Mouse (Mus musculus) heart, adult 18-20 months (tissue): ENCODE data around the gene Cbl. TPM values are rescaled to one million over a fixed set of nuclear protein-coding genes. Genes with fewer than 3 reads are reported as not detected.

Experiments used
- DNase-seq, 2 experiments: peaks; one replicate each; pipeline ENCODE4 v3.0.0; 2021 to 2022; ENCODE audit warnings: mixed read lengths in 1 of 2
- long read RNA-seq, 2 experiments: library from polyadenylated mRNA; stranded (forward); transcript quantifications; one replicate each; pipeline ENCODE4 v2.0.0; 2021
- total RNA-seq, 2 experiments: library from RNA; stranded (reverse); gene quantifications; 2 replicates each; pipeline ENCODE4 v1.2.3; 2021

Cbl gene
- 10 to 100 TPM; 18.0 to 18.5 TPM for total RNA-seq
- long read RNA-seq, experiment 1, partial matches to known transcripts, result 3 of 3 reads
- long read RNA-seq, experiment 1, other reads (novel, unspliced or antisense), result 0 of 3 reads
- long read RNA-seq, experiment 2, partial matches to known transcripts, result 2 of 3 reads
- long read RNA-seq, experiment 2, other reads (novel, unspliced or antisense), result 1 of 3 reads

- DNase-seq, result peak; percentile 99
Measured at GRCm38 (mm10) chr9:44233802-44234478, at the start of gene Cbl. TSS of gene Cbl (minus strand) at chr9:44234049.

- no peak for DNase-seq
Measured at GRCm38 (mm10) chr9:44283183-44283582, 49.3 kb upstream of the Cbl start.

- DNase-seq, result no peak
Measured at GRCm38 (mm10) chr9:44269973-44270372, 36.1 kb upstream of the Cbl start.

GRCm38 (mm10) chr9:44269077-44269476 lies 35.2 kb upstream of the Cbl start:
- peak; percentile 32 to 68 for DNase-seq

GRCm38 (mm10) chr9:44268432-44268831 lies 34.6 kb upstream of the Cbl start, which contains the start of gene Nlrx1:
TSS of gene Nlrx1 (minus strand) at chr9:44268599.
- peak in 1 of 2 experiments; percentile 24 for DNase-seq

- DNase-seq, result peak; percentile 92
Measured at GRCm38 (mm10) chr9:44268027-44268360, 34.1 kb upstream of the Cbl start.

- peak; percentile 29 to 63 for DNase-seq
Measured at GRCm38 (mm10) chr9:44267319-44268026, 33.6 kb upstream of the Cbl start.

GRCm38 (mm10) chr9:44266478-44267226 lies 32.8 kb upstream of the Cbl start:
- DNase-seq, result peak in 1 of 2 experiments; percentile 15

GRCm38 (mm10) chr9:44261388-44261787 lies 27.5 kb upstream of the Cbl start:
- DNase-seq, result no peak

GRCm38 (mm10) chr9:44259014-44259413 lies 25.2 kb upstream of the Cbl start:
- no peak for DNase-seq

- no peak for DNase-seq
Measured at GRCm38 (mm10) chr9:44256213-44256612, 22.4 kb upstream of the Cbl start.

- no peak for DNase-seq
Measured at GRCm38 (mm10) chr9:44255136-44255521, 21.3 kb upstream of the Cbl start.

GRCm38 (mm10) chr9:44254508-44255135 lies 20.8 kb upstream of the Cbl start:
- no peak for DNase-seq

GRCm38 (mm10) chr9:44253441-44253840 lies 19.6 kb upstream of the Cbl start:
- no peak for DNase-seq

GRCm38 (mm10) chr9:44251314-44251713 lies 17.5 kb upstream of the Cbl start, which contains the start of gene Pdzd3:
TSS of gene Pdzd3 (minus strand) at chr9:44251471.
- no peak for DNase-seq

GRCm38 (mm10) chr9:44250445-44250844 lies 16.6 kb upstream of the Cbl start:
- DNase-seq, result no peak

GRCm38 (mm10) chr9:44249181-44250146 lies 15.6 kb upstream of the Cbl start:
- peak; percentile 65 to 73 for DNase-seq

- no peak for DNase-seq
Measured at GRCm38 (mm10) chr9:44247907-44248306, 14.1 kb upstream of the Cbl start.

- no peak for DNase-seq
Measured at GRCm38 (mm10) chr9:44243621-44244020, 9.8 kb upstream of the Cbl start.

GRCm38 (mm10) chr9:44241418-44241817 lies 7.6 kb upstream of the Cbl start:
- no peak for DNase-seq

GRCm38 (mm10) chr9:44240911-44241310 lies 7.1 kb upstream of the Cbl start:
- DNase-seq, result no peak
